Mouse (Mus musculus) heart, postnatal 25 days (tissue): ENCODE data around the gene Pcp2. TPM values are rescaled to one million over a fixed set of nuclear protein-coding genes. Genes with fewer than 3 reads are reported as not detected.
"Not testable (repeated sequence)": the region's sequence is repeated elsewhere in the genome, so short reads cannot be mapped to it uniquely, and the experiment has no call there.

Experiments used
- DNase-seq: peaks from one replicate; pipeline ENCODE4 v3.0.0; 2022; ENCODE audit warnings: low spot score
- intact Hi-C: fragments of 180-260 bp; cut with DNase I; formaldehyde crosslinking; loops from one replicate; pipeline ENCODE4 v1.15.1; 2025
- total RNA-seq, 2 experiments: library from RNA; stranded (reverse); gene quantifications; 2 replicates each; pipeline ENCODE4 v1.2.3; 2021

Gene Pcp2
- total RNA-seq, 2 experiments from 2014 or later = not detected

DNA sequence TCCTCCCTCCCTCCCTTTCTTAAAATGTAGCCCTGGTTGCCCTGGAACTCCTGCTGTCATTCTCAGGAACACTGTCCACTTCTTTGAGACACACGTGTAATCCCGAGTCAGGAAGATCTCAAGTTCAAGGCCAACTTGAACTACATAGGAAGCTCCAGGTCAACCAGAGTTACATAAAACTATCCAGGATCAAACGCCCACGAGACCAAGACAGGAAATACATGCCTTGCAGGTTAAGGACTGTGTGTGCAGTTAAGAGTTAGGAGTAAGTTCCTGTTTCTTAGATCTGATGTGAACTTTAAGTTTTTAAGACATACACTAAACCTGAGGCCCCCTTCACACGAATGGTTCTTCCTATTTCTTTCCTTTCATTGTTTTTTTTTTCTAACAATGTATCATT lies 1.6 kb upstream of the Pcp2 start:
- DNase-seq = no peak
- intact Hi-C loops = no loop called here

DNA sequence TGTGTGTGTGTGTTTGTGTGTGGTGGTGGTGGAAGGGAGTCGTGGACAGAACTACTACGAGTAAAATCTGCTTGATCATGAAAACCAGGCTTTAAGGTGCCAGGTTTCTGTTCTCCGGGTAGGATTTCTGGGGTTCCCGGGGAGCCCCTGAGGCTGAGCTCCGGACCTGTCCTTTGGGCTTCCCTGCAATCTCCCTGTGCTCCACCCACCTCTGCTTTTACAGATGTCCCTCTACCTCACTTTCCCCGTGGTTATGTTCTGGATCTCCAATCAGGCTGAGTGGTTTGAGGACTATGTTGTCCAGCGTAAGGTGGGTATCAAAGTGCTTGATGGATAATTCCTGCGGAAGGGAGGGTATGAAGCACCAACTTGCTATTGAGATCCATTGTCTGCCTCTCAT lies 3.2 kb downstream of the Pcp2 start:
- no peak for DNase-seq
- intact Hi-C loops = loop anchor here (5.0 kb wide), 1 partner anchor 105 kb away; the partner anchor contains the start of gene Pnpla6

DNA sequence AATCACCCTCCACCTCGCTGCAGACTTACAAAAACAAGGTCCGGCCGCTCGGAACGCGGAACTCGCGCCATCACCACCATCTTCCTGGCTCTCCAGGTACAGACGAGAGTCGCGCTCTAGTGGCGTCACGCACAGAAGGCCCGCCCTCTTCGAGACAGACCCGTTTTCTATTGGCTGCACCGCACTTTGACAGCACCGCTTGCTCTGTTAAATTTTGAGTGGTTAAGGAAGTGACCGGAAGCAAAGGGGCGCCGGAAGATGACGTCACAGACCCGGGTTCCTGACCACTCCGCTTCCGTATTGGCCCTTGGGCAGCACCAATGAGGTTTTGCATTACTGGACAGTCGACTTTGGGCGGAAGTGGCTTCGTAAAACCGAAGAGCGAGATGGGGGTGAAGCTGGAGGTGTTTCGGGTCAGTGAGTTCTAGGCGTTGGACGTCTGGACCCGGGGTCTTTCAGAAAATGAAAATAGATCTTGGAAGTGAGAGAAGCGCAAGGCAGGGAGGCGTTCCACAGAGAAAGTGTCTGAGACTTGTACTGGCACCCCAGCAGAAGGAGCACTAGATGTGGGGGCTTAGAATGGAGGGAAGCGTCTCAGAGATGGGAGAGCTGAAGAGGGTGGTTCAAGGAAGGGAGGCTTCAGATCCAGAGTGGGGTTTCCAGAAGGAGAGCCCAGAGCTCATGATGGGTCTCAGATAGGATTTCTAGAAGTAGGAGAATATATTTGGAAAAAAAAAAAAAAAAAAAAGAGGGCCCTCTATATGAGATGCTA lies 4.0 kb downstream of the Pcp2 start, which contains the start of the genes Xab2 and Pet100:
TSS of gene Xab2 (minus strand) at position 118 of the 772 bp plus-strand sequence.
TSS of gene Pet100 (plus strand) at position 350 of the 772 bp plus-strand sequence.
- intact Hi-C loops = loop anchor here (5.0 kb wide), 1 partner anchor 104 kb away; the partner anchor contains the start of gene Pnpla6
- DNase-seq = peak; percentile 99

DNA sequence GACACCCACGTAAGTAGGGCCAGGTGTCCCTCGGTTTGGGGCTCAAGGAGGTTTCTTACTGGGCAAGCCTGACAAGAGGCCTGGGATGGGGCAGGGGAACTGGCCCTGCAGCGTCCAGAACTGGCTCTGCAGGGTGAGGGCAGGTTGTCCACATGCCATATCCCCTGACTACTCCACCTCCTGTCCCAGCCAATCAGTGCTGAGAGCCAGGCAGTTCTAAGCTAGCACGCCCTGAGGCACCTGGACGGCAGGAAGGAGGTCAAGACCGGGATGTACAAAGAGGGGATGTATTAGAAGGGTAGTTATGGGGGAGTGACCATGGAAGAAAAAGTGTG lies 15.6 kb downstream of the Pcp2 start:
- no peak for DNase-seq
- intact Hi-C loops = no loop called here

DNA sequence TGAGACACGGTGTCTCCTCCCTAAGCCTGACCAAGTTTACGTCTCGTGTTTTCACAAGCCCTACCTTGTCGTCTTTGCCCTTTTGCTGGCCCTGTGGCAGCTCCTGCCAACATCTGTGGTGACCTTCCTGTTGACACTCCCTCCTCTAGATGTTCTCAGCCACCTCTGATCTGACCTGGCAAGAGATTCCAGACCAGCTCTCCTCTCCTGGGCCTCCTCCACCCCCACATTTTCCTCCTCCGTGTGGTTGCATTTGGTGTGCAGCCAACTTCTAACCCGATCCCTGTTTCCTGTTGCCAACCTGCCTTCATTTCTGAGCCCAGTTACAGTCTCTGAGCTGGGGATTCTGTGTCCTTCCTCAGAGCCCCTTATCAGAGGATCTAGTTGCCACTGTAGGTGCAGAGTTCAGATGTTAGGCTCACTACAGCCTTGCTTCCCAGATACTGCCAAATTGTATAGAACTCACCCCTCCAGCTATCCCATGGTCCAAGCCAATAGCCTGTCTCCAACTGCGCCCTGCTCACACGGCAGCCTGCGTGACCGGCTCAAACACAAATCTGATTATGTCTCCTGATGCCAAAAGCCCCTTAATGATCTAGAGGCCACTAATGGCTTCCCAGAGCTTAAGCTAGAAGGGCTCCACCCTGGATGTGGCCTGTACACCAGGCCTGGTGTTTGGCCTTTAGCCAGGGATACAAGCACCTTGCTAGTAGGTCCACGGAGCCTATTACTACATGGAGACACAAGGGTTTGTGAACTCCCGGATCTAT lies 16.1 kb downstream of the Pcp2 start:
- DNase-seq = no peak
- intact Hi-C loops = no loop called here

DNA sequence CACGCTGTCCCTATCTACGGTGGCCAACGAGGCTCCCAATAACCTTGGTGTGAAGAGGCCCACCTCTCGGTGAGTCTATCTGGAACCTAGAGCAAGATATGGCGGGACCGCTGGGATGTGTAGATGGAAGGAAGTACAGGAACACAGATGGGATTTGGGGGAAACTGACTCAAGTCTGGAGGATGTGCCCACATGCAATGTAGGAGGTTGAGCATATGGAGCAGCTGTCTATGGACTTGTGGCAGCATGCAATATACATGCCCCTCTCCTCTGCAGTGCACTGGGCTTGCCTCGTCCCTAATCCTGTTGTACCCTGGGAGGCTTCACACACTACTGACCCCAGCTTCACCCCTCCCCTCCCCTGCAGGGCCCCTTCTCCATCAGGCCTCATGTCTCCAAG lies 17.5 kb downstream of the Pcp2 start:
- intact Hi-C loops = no loop called here
- DNase-seq = no peak

DNA sequence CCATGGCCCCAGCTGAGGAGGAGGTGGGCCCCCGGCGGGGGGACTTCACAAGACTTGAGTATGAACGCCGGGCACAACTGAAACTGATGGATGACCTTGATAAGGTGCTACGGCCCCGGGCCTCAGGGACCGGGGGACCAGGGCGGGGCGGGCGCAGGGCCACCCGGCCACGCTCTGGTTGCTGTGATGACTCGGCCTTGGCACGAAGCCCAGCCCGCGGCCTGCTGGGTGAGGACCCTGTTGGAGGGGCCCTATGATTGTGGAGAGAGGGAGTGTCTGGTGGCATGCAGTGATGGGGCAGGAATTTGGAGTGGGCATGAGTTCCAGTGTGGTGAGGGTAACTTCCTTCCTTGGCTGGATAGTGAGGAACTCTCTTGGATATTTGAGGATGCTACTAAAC lies 18.8 kb downstream of the Pcp2 start:
- intact Hi-C loops = no loop called here
- DNase-seq = no peak

DNA sequence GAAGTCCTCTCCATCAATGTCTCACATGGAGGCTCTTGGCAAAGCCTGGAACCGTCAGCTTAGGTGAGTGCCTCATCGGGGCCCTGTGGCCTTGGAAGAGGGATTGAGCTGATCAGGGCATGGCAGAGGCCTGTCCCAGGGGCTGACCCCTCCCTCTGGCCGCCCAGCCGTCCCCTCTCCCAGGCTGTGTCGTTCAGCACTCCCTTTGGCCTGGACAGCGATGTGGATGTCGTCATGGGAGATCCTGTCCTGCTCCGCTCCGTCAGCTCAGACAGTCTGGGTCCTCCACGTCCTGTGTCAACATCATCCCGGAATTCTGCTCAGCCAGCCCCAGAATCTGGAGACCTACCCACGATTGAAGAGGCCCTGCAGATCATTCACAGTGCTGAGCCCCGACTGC lies 21.9 kb downstream of the Pcp2 start:
- no peak for DNase-seq
- intact Hi-C loops = no loop called here

DNA sequence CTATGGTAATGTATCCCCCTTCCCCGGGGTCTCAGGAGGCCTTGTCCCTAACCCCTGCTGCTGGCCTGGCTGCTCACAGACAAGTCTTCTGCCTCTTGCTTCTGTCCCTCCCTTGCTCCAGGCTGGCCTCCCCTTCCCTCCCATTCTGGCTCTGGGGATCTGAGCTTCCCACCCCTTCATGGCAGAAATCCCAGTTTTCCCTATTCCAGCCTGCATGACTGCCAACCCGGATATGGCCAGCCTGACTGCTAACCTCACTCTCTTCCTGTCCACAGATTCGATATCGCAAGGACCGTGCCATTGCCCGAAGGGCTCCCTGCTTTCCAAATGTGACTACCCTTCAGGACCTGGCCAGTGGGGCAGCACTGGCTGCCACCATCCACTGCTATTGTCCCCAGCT lies 24.9 kb downstream of the Pcp2 start:
- intact Hi-C loops = no loop called here
- DNase-seq = peak; percentile 62

DNA sequence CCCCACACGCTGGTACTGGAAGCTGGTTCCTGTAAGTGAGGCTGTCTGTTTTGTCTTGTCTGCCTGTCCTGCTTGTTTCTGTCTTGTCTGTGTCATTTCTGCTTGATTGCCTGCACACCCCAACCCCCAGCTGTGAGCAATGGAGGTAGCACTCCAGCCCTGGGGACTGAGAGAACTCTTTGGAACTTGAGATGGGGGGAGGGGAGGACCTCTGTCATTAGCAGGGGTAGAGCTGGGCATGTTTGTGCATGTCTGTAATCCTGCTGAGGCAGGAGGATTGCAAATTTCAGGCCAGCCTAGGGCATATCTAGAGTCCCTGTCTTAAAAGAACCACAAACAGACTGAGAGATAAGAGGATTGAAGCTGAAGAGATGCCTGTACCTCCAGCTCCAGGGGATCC lies 26.1 kb downstream of the Pcp2 start:
- intact Hi-C loops = no loop called here
- DNase-seq = no peak

DNA sequence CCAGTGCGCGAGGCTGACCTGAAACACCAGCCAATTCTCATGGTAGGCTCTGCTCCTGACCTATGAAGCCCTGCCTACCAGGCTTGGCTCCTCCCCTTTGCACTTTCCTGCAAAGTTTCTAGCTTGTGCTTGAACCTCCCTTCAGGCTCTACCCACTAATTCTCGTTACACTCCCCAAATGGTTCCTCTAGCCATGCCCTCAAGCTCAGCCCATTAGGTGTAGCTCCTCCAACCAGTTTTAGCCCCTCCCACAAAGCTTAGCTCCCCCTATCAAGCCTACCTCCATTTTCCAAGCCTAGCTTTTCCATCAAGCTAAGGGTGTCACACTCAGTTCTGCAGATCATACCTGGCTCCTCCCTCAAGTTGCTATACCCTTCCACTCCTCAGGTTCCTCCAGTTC lies 27.3 kb downstream of the Pcp2 start:
- DNase-seq = no peak
- intact Hi-C loops = no loop called here

DNA sequence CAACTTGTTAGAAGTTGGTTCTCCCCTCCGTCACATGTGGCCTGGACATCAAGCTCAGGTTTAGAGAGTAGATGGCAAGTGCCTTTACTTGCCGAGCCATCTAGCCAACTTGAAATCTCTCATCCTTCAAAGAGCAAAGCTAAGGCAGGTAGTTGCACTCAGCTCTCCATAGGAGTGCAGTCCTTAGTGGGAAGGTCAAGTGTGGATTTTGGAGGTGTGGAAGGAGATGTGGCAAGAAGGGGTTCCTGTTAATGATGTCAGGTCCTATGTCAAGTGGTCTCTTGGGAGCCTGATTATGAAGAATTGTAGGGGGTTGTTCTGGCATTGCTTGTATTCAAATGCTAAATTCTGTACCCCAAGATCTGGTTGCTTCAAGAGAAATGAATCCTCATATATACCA lies 30.9 kb downstream of the Pcp2 start:
- no peak for DNase-seq
- intact Hi-C loops = no loop called here

DNA sequence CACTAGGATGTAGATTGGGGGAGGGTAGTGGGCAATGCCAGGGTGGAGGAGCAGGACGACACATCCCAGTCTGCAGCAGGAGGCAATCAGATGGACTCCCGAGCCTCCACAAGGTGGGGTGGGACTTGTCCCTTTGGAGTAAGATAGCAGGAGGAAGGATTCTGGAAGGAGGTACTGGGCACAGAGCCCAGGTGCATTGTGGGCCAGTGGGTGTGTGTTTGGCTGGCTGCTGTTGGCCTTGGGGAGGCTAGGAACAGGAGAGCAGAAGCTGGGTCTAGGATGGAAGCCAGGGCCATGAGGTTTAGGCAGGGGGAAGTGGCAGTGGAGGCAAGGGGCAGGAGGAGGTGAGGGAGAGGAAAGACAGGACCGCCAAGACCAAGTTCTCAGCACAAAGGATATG lies 31.9 kb downstream of the Pcp2 start:
- no peak for DNase-seq
- intact Hi-C loops = no loop called here

DNA sequence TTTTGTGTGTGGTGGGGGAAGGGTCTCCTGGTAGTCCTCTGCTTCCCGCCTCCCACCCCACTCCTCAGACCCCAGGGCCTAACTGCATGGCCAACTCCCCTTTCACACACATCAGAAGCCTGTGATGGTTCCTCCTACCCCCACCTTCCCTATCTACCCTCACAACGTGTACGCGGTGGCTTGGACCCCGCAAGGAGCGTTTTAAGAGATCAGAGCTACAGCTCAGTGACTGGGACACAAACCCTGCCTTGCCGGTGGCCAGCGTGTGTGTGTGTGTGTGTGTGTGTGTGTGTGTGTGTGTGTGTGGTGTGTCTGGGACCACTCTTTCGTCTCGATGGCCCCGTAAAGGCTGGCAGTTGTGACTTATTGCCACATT lies 37.1 kb downstream of the Pcp2 start:
- no peak for DNase-seq
- intact Hi-C loops = no loop called here

DNA sequence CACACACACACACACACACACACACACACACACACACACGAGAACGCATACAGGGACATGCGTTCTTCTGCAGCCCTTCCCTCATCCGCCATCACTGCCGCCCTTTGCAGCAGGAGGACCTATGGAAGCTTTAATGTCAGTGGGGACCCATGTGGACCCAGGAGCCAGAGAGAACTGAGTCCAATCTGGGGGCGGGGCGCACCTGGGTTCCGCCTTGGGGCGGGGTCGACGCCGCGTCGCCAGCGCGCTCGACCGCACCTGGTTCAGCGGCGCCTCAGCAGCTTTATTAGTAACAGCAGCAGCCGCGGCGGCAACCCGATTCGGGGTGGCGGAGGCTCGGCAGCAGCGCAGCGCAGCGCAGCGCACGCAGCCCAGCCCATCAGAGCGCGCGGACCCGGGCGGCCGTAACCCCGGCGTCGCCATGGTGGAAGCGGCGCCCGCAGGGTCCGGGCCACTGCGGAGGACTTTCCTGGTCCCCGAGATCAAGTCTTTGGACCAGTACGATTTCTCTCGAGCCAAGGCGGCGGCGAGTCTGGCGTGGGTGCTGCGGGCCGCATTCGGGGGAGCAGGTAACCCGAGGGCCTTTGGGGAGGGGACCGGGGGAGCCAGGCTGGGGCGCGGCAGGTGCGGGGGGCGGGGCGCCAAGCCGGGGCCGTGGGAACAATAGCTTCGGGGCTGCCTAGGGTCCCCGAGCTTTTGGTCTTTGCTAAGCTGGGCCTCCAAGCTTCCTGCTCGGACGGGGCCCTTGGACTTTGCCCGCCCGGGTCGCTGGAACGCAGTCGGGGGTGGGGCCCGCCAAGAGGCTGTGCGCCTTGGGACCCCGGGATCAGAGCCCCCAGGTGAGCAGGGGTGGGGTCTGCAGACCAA lies 37.7 kb downstream of the Pcp2 start:
- DNase-seq = no peak

DNA sequence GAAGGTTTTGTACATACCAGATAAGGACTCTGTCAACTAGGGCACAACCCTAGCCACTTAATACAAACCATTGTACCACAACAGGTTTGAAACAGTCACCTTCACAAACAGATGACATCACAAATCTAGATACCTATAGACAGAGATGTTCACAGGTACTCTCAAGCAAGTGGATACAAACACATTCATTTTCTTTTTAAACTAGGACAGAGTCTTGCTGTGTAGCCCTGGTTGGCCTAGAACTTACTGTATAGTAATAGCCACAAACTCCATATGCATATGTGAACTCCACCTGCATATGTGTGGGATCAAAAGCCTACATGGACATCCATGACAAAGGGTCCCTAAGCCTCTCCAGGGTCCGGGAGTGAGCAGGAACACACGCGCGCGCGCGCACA lies 38.4 kb downstream of the Pcp2 start, which contains the start of gene Camsap3:
TSS of gene Camsap3 (plus strand) at position 301 of the 398 bp plus-strand sequence.
- no peak for DNase-seq
- intact Hi-C loops = no loop called here

More for the DNA sequence above, 37.7 kb downstream of the Pcp2 start:
- intact Hi-C loops = no loop called here

DNA sequence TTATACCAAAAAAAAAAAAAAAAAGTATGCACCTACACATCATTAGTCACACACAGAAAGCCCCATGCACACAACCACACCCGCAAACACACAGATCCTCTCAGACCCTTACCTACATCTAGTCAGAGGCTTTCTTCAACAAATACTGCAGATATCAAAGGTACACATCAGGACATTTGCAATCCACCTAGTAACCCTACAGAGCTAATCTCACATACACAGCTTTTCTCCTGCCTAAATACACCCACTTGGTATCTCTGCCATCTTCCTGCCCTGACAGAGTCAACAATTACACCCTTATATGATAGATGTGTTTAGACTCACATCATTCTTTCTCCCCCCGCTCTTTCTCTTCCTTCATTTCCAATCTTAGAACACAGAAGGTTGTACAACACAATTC lies 38.9 kb downstream of the Pcp2 start:
- intact Hi-C loops = no loop called here
- no peak for DNase-seq

DNA sequence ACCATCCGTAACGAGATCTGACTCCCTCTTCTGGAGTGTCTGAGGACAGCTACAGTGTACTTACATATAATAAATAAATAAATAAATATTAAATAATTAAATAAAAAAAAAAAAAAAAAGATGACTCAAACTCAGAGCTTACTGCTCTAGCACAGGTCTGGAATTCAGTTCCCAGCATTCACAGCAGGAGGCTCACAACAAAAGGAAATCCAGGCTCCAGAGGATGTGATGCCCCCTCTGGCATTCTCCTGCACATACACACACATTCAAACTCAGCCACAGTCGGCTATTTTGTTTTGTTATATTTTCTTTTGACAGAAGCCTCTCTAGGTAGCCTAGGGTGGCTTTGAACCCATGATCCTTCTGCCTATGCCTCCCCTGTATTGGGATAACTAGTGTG lies 43.4 kb downstream of the Pcp2 start:
- intact Hi-C loops, DNase-seq: not testable (repeated sequence)

DNA sequence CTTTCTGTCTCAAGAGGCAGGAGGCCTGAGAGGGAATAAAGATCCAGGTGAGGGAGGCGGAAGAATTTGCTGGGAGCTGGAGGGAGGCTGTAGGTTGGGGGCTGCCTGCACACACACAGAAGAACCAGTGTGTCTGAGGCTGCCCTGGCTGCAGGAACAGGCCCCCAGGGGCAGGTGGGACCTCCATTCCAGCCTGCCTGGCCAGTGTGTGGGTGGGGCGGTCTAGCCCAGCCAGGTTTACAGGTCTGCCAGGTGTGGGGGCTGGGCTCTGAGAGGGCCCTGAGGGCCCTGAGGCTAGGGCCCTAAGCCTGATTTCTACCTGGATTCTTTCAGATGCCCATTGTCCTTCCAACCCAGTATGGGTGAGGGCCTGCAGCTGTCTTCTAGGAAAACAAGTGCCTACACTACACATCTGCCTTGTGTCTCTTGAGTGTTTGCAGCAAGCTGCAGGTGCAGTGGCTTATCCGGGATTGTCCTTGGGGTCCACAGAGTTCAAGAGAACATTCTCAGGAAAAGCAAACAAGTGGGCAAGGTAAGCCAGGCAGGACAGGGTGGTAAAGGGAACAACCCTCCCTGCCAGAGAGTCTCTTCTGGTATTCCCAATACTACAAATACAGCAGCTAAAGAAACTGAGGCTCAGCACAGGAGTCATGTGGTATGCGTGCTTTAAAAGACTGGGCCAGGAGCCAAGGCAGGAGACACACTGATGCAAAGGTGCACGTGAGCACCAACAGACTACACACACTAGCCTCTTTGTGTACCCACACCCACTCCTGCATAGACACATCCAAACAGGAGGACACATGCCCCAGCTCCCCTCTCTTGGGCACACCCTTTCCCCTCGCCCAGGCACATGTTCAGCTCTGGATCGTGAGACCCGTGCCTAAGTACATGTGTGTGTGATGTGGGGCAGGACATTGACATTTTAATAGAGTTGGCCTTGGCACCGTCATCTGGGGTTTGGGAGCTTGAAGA lies 45.7 kb downstream of the Pcp2 start:
- DNase-seq = no peak
- intact Hi-C loops = no loop called here
